Mouse (Mus musculus): ENCODE measurements around the gene Olfr805.

Gene Olfr805

DNA sequence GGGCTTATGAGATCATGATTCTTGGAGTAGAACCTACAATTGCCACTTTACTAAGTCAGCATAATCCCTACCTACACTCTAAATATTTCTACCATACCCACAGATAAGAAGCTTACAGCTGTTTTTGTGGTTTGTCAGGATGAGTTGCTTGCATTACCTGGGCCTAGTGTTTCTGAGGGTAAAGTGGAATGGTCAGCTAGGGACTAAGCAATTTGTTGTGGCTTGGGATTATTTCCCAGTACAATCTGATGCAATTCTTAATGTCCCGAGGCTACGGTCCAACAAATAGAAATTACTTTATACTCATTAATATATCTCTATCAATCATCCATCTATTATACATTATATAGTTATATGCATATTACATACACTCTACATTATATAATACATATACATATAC is at the start of gene Olfr805:
TSS of gene Olfr805 (minus strand) at position 101 of the 400 bp plus-strand sequence.
- no peak for DNase-seq

DNA sequence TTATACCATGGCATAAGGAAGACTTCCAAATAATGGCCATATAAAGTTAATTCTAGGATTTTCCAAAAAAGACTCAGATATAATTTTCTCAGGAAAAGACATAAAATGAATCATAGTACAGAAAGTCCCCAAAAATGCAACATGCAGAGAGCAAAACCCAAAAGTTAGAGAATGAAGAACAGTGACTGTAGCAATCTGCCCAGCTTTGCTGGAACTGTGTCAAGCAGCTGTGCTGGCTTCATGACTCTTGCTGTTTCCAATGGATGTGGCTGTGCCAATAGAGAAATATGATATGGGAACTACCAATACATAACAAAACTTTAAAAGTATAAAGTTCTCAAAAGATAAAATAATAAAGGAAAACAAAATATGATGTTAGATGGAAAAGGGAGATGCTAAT is 48.9 kb upstream of the Olfr805 start:
- no peak for DNase-seq

DNA sequence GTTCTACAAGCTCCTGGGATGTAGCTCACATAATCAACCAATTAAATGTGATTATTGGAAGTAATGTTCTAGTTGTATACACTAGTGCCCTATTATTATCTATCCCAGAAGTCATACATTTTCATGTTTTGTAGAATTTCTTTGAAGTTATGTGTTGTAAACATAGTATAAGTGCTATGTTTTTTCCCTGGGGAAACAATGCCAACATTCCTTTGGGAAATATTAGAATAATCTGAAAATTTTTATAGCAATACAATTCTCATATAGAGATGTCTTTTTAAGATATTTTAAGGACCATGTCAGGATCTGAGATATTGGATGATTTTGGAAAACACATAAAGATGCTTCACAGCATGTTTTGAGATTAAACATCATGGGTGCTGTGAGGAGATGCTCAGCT is 45.2 kb upstream of the Olfr805 start, which contains the start of gene Olfr809:
TSS of gene Olfr809 (plus strand) at position 301 of the 400 bp plus-strand sequence.
- no peak for DNase-seq

DNA sequence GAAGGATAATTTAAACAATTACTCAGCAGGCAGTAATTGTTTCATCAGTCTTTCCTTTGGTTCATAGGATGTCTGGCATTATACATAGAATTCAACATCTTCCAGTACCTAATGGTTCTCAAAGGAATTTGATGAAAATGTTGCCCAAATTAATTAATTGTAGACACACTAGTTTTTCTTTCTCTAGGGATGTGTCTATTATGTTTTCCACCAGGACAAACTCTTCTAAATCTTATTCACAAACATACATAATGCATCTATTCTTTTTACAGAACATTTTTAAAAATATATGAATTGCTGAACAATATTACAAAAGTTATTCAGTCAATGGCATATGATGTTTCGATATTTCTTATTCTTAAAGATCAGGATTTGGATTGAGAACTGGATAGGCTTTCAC is 36.0 kb upstream of the Olfr805 start, which contains the start of gene Olfr808:
TSS of gene Olfr808 (plus strand) at position 301 of the 400 bp plus-strand sequence.
- no peak for DNase-seq

DNA sequence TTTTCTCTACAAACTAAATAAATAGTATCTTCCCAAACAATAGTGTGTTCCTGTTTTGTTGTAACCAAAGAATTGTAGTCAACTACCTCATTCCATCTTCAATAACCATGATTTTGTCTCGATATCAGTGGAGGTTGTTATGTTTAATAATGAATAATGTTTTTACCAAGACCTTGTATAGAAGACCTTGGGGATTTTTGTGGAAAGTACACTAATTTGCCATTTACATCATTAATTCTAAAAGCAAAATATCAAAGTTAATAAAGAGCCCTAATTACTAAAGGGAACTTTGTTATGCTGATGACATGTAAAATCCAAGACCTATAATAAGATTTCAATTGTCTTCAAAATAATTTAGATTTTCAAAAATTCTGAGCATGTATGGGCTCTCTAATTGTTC is 28.5 kb upstream of the Olfr805 start, which contains the start of gene Olfr807:
TSS of gene Olfr807 (minus strand) at position 101 of the 400 bp plus-strand sequence.
- no peak for DNase-seq

DNA sequence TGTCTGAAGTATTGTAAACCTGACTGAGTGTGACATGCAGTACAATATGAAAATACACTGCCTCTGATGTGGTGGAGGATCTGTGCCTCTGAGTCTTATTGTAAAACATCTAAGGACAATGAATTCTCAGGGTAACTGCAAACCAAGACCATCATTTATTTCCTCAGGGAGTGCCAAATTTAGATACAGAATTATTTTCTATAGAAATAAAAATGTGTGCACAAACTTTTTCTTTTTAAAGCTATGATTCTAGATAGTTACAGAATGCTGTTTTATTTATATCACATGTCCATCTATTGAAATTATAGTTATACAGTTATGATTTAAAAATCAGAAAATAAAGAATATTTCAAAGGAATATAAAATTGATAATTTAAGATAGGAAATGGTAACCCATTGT is 12.6 kb upstream of the Olfr805 start, which contains the start of gene Olfr806:
TSS of gene Olfr806 (minus strand) at position 101 of the 400 bp plus-strand sequence.
- no peak for DNase-seq

DNA sequence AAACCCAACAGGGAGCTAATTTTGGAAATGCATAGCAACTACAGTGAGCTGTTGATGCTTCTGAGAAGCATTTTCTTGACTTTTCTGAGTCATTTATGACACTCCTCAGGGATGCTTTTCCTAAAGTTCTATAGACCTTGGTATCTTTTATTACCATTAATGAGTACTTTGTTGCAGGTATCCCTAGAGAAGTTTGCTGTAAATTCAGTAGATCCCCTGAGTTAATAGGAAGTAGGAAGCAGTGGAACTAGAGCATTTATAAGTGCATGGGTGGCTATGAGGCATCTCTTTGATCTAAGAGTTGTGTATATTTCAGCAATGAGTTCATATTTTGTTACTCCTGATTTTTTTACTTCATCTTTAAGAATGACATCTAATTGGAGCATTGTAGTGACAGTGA is 26.3 kb downstream of the Olfr805 start, which contains the start of gene Olfr804:
TSS of gene Olfr804 (plus strand) at position 301 of the 400 bp plus-strand sequence.
- no peak for DNase-seq

DNA sequence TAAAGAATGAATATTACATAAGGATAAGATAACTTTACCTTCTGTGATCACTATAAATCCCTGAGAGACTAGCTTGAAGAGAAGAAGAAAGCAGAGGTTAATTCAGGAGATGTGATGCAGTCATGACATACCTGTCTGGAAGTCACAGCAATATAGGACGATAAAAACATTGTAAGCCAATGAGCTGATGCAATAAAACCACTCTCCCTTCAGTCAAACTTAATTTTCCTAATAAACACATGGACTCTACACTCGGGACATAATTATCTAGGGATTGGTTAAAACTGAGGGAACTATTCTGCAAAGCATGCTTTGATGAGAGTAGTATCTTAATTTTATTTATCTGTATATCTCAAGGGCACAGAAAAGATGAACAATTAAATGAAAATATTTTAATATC is 35.0 kb downstream of the Olfr805 start, which contains the start of gene Olfr803:
TSS of gene Olfr803 (minus strand) at position 101 of the 400 bp plus-strand sequence.
- DNase-seq, result no peak

DNA sequence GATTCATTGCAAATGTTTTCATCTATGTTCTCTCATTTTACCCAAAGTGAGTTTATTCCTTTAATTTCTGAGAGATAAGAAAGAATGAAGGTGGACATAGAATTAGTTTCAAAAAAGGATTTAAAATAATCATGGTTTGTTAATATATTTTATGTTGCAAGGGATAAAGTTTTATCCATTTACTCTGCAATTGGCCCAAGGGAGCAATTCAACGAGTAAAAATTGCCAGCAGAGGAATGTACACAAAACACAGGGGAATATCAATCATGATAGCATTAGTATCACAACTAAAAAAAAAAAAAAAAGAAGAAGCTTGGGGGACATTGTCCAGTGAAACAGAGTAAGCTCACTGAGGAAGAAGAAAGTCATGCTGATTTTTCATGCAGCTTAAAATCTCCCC is 41.1 kb downstream of the Olfr805 start, which contains the start of gene Olfr802:
TSS of gene Olfr802 (minus strand) at position 101 of the 400 bp plus-strand sequence.
- no peak for DNase-seq

DNA sequence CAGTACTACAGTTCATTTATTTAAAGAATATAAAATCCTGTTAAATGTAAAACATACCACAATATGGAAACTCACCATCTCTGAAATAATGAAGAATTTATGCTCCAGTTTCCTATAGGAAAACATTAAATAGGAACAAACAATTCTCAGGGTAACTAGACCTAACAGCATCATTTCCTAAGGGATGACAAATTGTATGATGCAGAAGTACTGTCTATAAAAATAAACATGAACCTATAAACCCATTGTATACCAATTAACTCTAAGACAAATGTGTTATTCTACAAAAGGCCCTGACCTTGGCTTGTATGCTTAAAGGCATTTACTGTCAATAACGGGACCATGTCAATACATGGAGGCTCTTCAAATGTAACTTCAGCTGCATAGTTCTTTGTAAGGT is 55.4 kb downstream of the Olfr805 start, which contains the start of gene Olfr801:
TSS of gene Olfr801 (minus strand) at position 101 of the 400 bp plus-strand sequence.
- no peak for DNase-seq
